Mouse (Mus musculus) splenic B cell, adult 2 months (primary cell): ENCODE results near the gene Pemt.
"Not testable (repeated sequence)": the region's sequence is repeated elsewhere in the genome, so short reads cannot be mapped to it uniquely, and the experiment has no call there.

Experiments used
- DNase-seq: peaks from one replicate; pipeline ENCODE4 v3.0.0-alpha.2; 2011; ENCODE audit warnings: low read depth, low spot score
- H3K27me3 ChIP-seq: 2 replicates; pipeline ENCODE4 v1.6.1; 2012; ENCODE audit warnings: mild to moderate bottlenecking, low read length, moderate library complexity, mixed read lengths; ENCODE audit not compliant: control insufficient read depth, poor library complexity, insufficient read depth, severe bottlenecking
- H3K36me3 ChIP-seq: 2 replicates; pipeline ENCODE4 v1.6.1; 2012; ENCODE audit warnings: mild to moderate bottlenecking, low read length, moderate library complexity, mixed read lengths; ENCODE audit not compliant: control insufficient read depth, poor library complexity, insufficient read depth, severe bottlenecking

The Pemt gene

GRCm38 (mm10) chr11:59961338-59961875, 84.9 kb downstream of the Pemt start:
- DNase-seq: no peak
- no peaks in the 10 kb centered on the region for H3K36me3 ChIP-seq
- H3K27me3 ChIP-seq: no peaks in the 10 kb centered on the region

GRCm38 (mm10) chr11:59960476-59961337, 85.6 kb downstream of the Pemt start:
- Histone ChIP-seq H3K27me3 (no peaks in the 10 kb centered on the region), H3K36me3 (no peaks in the 10 kb centered on the region)
- no peak for DNase-seq

- Histone ChIP-seq H3K36me3 (no peaks in the 10 kb centered on the region), H3K27me3 (no peaks in the 10 kb centered on the region)
- DNase-seq: no peak
These were observed 86.8 kb downstream of the Pemt start for GRCm38 (mm10) chr11:59959453-59959852.

GRCm38 (mm10) chr11:59956749-59957148, 89.5 kb downstream of the Pemt start:
- no peaks in the 10 kb centered on the region for H3K27me3 ChIP-seq
- no peak for DNase-seq
- H3K36me3 ChIP-seq: no peaks in the 10 kb centered on the region

- H3K27me3 ChIP-seq: no peaks in the 10 kb centered on the region
- no peaks in the 10 kb centered on the region for H3K36me3 ChIP-seq
- DNase-seq: no peak
These were observed 93.4 kb downstream of the Pemt start for GRCm38 (mm10) chr11:59952892-59953291.

GRCm38 (mm10) chr11:59948401-59948767, 97.9 kb downstream of the Pemt start:
- peak; percentile 24 for DNase-seq
- Histone ChIP-seq H3K36me3 (no peaks in the 10 kb centered on the region), H3K27me3 (no peaks in the 10 kb centered on the region)

- DNase-seq: peak; percentile 86
These were observed 98.4 kb downstream of the Pemt start, which contains the start of gene Med9 for GRCm38 (mm10) chr11:59947752-59948400. Med9 (plus strand) TSS chr11:59948206.

GRCm38 (mm10) chr11:59944855-59945254, 101.4 kb downstream of the Pemt start:
- not testable (repeated sequence) for H3K27me3 ChIP-seq, DNase-seq, H3K36me3 ChIP-seq

More at GRCm38 (mm10) chr11:59947752-59948400, 98.4 kb downstream of the Pemt start, which contains the start of gene Med9:
- Histone ChIP-seq H3K27me3 (no peaks in the 10 kb centered on the region), H3K36me3 (no peaks in the 10 kb centered on the region)

- Histone ChIP-seq H3K27me3 (no peaks in the 10 kb centered on the region), H3K36me3 (no peaks in the 10 kb centered on the region)
- DNase-seq: no peak
These were observed 104.9 kb downstream of the Pemt start for GRCm38 (mm10) chr11:59941391-59941790.

- H3K36me3 ChIP-seq: no peaks in the 10 kb centered on the region
- no peak for DNase-seq
- no peaks in the 10 kb centered on the region for H3K27me3 ChIP-seq
These were observed 105.6 kb downstream of the Pemt start for GRCm38 (mm10) chr11:59940645-59941044.

- Histone ChIP-seq H3K27me3 (no peaks in the 10 kb centered on the region), H3K36me3 (no peaks in the 10 kb centered on the region)
- DNase-seq: no peak
These were observed 106.5 kb downstream of the Pemt start for GRCm38 (mm10) chr11:59939821-59940220.

GRCm38 (mm10) chr11:59937615-59938014, 108.7 kb downstream of the Pemt start:
- Histone ChIP-seq H3K36me3 (no peaks in the 10 kb centered on the region), H3K27me3 (no peaks in the 10 kb centered on the region)
- no peak for DNase-seq

- Histone ChIP-seq H3K27me3 (no peaks in the 10 kb centered on the region), H3K36me3 (no peaks in the 10 kb centered on the region)
- DNase-seq: no peak
These were observed 109.3 kb downstream of the Pemt start for GRCm38 (mm10) chr11:59937023-59937422.

GRCm38 (mm10) chr11:59933943-59934342, 112.3 kb downstream of the Pemt start:
- H3K36me3 ChIP-seq: no peaks in the 10 kb centered on the region
- no peak for DNase-seq

More at GRCm38 (mm10) chr11:59933943-59934342, 112.3 kb downstream of the Pemt start:
- H3K27me3 ChIP-seq: peaks cover 1% of the 10 kb centered on the region; the same call in 1 of the 2 replicates
